Comparison of ENCODE assay signal across 8 mouse cellular contexts in the genomic region with DNA sequence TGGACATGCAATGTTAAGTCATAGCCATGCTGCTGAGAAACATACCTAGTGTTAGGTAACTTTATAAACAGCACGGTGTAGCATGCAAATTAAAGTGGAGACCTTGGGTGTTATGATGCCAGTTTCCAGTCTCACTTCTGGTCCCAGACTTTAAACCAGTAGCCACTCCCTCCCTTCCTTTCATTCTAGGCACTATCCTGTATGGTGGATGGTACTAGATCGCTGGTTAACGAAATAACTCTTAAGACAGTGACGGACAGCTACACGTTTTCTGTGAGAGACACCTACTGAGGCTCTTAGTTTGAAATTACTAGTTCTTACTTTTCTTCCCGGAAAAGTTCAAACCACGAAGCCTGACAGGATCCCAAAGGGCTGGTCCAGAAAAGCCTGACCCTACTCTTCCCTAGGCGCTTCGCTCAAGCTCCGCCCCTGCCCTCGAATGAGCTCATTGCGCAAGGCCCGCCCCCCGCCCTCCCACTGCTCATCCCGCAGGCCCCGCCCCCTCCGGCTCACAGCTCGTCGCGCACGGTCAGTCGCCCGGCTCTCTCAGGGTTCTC. TPM values are rescaled to one million over a fixed set of nuclear protein-coding genes. Genes with fewer than 3 reads are reported as not detected.
DNase-seq lines count a peak whose midpoint lies in the region; ATAC-seq and TF ChIP-seq lines count a peak whose summit lies in the region.

No protein-coding gene starts in this region.

- peak overlapping the region; percentile 85 for H3K9ac ChIP-seq in heart, embryonic 14.5 days (ENCODE audit: low read length)
- peak overlapping the region; percentile 69; the same call in 1 of the 2 replicates for H3K9ac ChIP-seq in forebrain, embryonic 13.5 days
- peak overlapping the region; percentile 65 for H3K9ac ChIP-seq in liver, embryonic 13.5 days

- H3K4me1 ChIP-seq in heart, embryonic 14.5 days (ENCODE audit: control insufficient read depth in 2 of 2, insufficient read depth in 2 of 2, low read length in 2 of 2): peaks cover 0 to 6% of the 10 kb centered on the region in 2 experiments; a peak in 2 of 4 replicates
- peaks cover 36% of the 10 kb centered on the region for H3K4me1 ChIP-seq in G1E (ENCODE audit: insufficient read depth, low read depth, low read length)
- peaks cover 23% of the 10 kb centered on the region for H3K4me1 ChIP-seq in forebrain, embryonic 13.5 days
- H3K4me1 ChIP-seq in liver, embryonic 13.5 days (replicated peaks): peaks cover 47% of the 10 kb centered on the region

- H3K36me3 ChIP-seq in heart, embryonic 14.5 days (ENCODE audit: control insufficient read depth, insufficient read depth, low read length): peaks cover 15% of the 10 kb centered on the region
- peaks cover 40% of the 10 kb centered on the region for H3K36me3 ChIP-seq in G1E (replicated peaks)
- H3K36me3 ChIP-seq in forebrain, embryonic 13.5 days (ENCODE audit: poor library complexity, severe bottlenecking): peaks cover 16% of the 10 kb centered on the region
- peaks cover 27% of the 10 kb centered on the region for H3K36me3 ChIP-seq in liver, embryonic 13.5 days

- no peak for TF ChIP-seq CTCF in G1E (IDR thresholded peaks at IDR 0.05; ENCODE audit: low read depth, low read length)

- ATAC-seq in heart, embryonic 14.5 days (ENCODE audit: insufficient number of reproducible peaks, insufficient read depth, low FRiP score, low read depth): peak; percentile 38
- ATAC-seq in G1E (ENCODE audit: extremely low read depth, insufficient number of reproducible peaks, low FRiP score, poor library complexity, severe bottlenecking): no peak
- ATAC-seq in forebrain, embryonic 13.5 days: peak; percentile 65
- ATAC-seq in liver, embryonic 13.5 days (ENCODE audit: low read depth): peak; percentile 49

- H3K4me2 ChIP-seq in heart, embryonic 14.5 days (ENCODE audit: low read length): peak overlapping the region; percentile 56
- peak overlapping the region; percentile 65 for H3K4me2 ChIP-seq in forebrain, embryonic 13.5 days
- peak overlapping the region; percentile 65 for H3K4me2 ChIP-seq in liver, embryonic 13.5 days

- no peak for DNase-seq in heart, adult 11 months
- DNase-seq in G1E (ENCODE audit: low spot score): no peak
- no peak for DNase-seq in liver, embryonic 13.5 days
- peak; percentile 100 for DNase-seq in testis, postnatal 10 days (ENCODE audit: low spot score)
- no peak for DNase-seq in B cell, adult 2 months
- no peak for DNase-seq in kidney, adult 8-10 months

- no peaks in the 10 kb centered on the region for H3K27me3 ChIP-seq in heart, embryonic 14.5 days (ENCODE audit: control insufficient read depth, insufficient read depth, low read length)
- no peaks in the 10 kb centered on the region for H3K27me3 ChIP-seq in G1E (ENCODE audit: insufficient read depth, low read length)
- no peaks in the 10 kb centered on the region for H3K27me3 ChIP-seq in forebrain, embryonic 13.5 days
- no peaks in the 10 kb centered on the region for H3K27me3 ChIP-seq in liver, embryonic 13.5 days

- no peaks in the 10 kb centered on the region for H3K9me3 ChIP-seq in heart, embryonic 14.5 days (ENCODE audit: control insufficient read depth, low read length)
- H3K9me3 ChIP-seq in G1E (replicated peaks): no peaks in the 10 kb centered on the region
- H3K9me3 ChIP-seq in forebrain, embryonic 13.5 days (replicated peaks): no peaks in the 10 kb centered on the region
- H3K9me3 ChIP-seq in liver, embryonic 13.5 days (replicated peaks): no peaks in the 10 kb centered on the region

- under 1% methylated on average over 23 of the region's 23 CpGs for WGBS in heart, embryonic 14.5 days
- 1% methylated on average over 22 of the region's 23 CpGs for WGBS in forebrain, embryonic 13.5 days
- under 1% methylated on average over 23 of the region's 23 CpGs for whole genome bisulfite sequencing in liver, embryonic 13.5 days (ENCODE audit: insufficient replicate concordance)

- H3K4me3 ChIP-seq in heart, embryonic 14.5 days (ENCODE audit: control insufficient read depth in 1 of 2, insufficient read depth in 1 of 2, low read depth in 1 of 2, low read length in 2 of 2): peak overlapping the region; percentile 81 to 86
- H3K4me3 ChIP-seq in G1E (ENCODE audit: low read depth, low read length): peak overlapping the region; percentile 92; the same call in 1 of the 2 replicates
- H3K4me3 ChIP-seq in forebrain, embryonic 13.5 days: peak overlapping the region; percentile 70
- peak overlapping the region; percentile 91 for H3K4me3 ChIP-seq in liver, embryonic 13.5 days (replicated peaks)

- peak overlapping the region in 1 of 2 experiments; percentile 54; a peak in 3 of 4 replicates for H3K27ac ChIP-seq in heart, embryonic 14.5 days (replicated peaks in 1 of 2; ENCODE audit: control insufficient read depth in 1 of 2, insufficient read depth in 1 of 2, low read depth in 2 of 2, low read length in 2 of 2)
- H3K27ac ChIP-seq in forebrain, embryonic 13.5 days: peak overlapping the region; percentile 95
- peak overlapping the region; percentile 76 for H3K27ac ChIP-seq in liver, embryonic 13.5 days

RNA-seq across cellular contexts. Expression of gene Dck, which starts 0.3 kb away (rescaled TPM):
- polyA plus RNA-seq in heart, embryonic 14.5 days (2014; fragmentation: Nextera tagmentation; extraction: Ambion mirVana): 34.8 and 37.4 TPM in 2 replicates
- total RNA-seq in G1E (2014; fragmentation: Nextera tagmentation) (52.4 and 74.6 TPM in 2 replicates), G1E (2017) (31.1 and 41.7 TPM in 2 replicates)
- polyA plus RNA-seq in G1E (2012): 5.8 and 6.6 TPM in 2 replicates
- 123 and 125 TPM in 2 replicates for polyA plus RNA-seq in forebrain, embryonic 13.5 days (2015; fragmentation: Nextera tagmentation; extraction: Ambion mirVana)
- polyA plus RNA-seq in liver, embryonic 13.5 days (2015; fragmentation: Nextera tagmentation; extraction: Ambion mirVana): 95.8 and 127 TPM in 2 replicates

RNA-seq across cellular contexts. Expression of gene Mob1b, which starts 43.9 kb away (rescaled TPM):
- 29.2 and 31.0 TPM in 2 replicates for polyA plus RNA-seq in heart, embryonic 14.5 days (2014; fragmentation: Nextera tagmentation; extraction: Ambion mirVana)
- total RNA-seq in G1E (2014; fragmentation: Nextera tagmentation) (47.9 and 53.0 TPM in 2 replicates), G1E (2017) (16.7 and 20.7 TPM in 2 replicates)
- 18.4 and 19.5 TPM in 2 replicates for polyA plus RNA-seq in G1E (2012)
- 14.4 and 14.7 TPM in 2 replicates for polyA plus RNA-seq in forebrain, embryonic 13.5 days (2015; fragmentation: Nextera tagmentation; extraction: Ambion mirVana)
- polyA plus RNA-seq in liver, embryonic 13.5 days (2015; fragmentation: Nextera tagmentation; extraction: Ambion mirVana): 8.8 and 11.4 TPM in 2 replicates
